Mouse (Mus musculus) midbrain, embryonic 12.5 days (tissue): Measurements from ENCODE around the gene Apc2. TPM values are rescaled to one million over a fixed set of nuclear protein-coding genes. Genes with fewer than 3 reads are reported as not detected.
"Not testable (repeated sequence)": the region's sequence is repeated elsewhere in the genome, so short reads cannot be mapped to it uniquely, and the experiment has no call there.

ENCODE experiments used
- ATAC-seq: fragments of 200-750 bp; cut with Nextera tagmentation; 2 replicates; pipeline ENCODE4 v1.8.0; 2017; ENCODE audit warnings: low read depth, moderate TSS enrichment, moderate library complexity; ENCODE audit not compliant: low FRiP score
- H3K27ac ChIP-seq: fragments of 300-500 bp; sonication (generic); replicated peaks from 2 replicates; pipeline ENCODE4 v1.5.1; 2016; ENCODE audit warnings: mild to moderate bottlenecking
- H3K27me3 ChIP-seq: fragments of 300-500 bp; sonication (generic); 2 replicates; pipeline ENCODE4 v1.6.1; 2016; ENCODE audit warnings: mild to moderate bottlenecking
- H3K36me3 ChIP-seq: fragments of 300-500 bp; sonication (generic); 2 replicates; pipeline ENCODE4 v1.6.1; 2016
- H3K4me1 ChIP-seq: fragments of 300-500 bp; sonication (generic); 2 replicates; pipeline ENCODE4 v1.6.1; 2016
- H3K4me2 ChIP-seq: fragments of 300-500 bp; sonication (generic); replicated peaks from 2 replicates; pipeline ENCODE4 v1.6.1; 2016; ENCODE audit warnings: mild to moderate bottlenecking, moderate library complexity
- H3K4me3 ChIP-seq: fragments of 300-500 bp; sonication (generic); 2 replicates; pipeline ENCODE4 v1.5.1; 2016; ENCODE audit warnings: mild to moderate bottlenecking
- H3K9ac ChIP-seq: fragments of 300-500 bp; sonication (generic); replicated peaks from 2 replicates; pipeline ENCODE4 v1.6.1; 2016; ENCODE audit warnings: mild to moderate bottlenecking, moderate library complexity
- H3K9me3 ChIP-seq: fragments of 300-500 bp; sonication (generic); 2 replicates; pipeline ENCODE4 v1.6.1; 2016; ENCODE audit warnings: mild to moderate bottlenecking
- WGBS: fragments of 180-500 bp; shearing (Covaris S2); methylation state at CpG from one replicate; pipeline ENCODE4 v1.1.7; 2016; 5-methylcytosine and 5-hydroxymethylcytosine counted together
- polyA plus RNA-seq: library from polyadenylated mRNA; unstranded; fragments of >200 nt; fragmentation: Nextera tagmentation; extraction: Ambion mirVana; gene quantifications from 2 replicates; pipeline ENCODE4 v1.2.1, GENCODE M21; 2016

The Apc2 gene
- polyA plus RNA-seq, 1 experiment from 2014 or later, result 181 TPM

DNA sequence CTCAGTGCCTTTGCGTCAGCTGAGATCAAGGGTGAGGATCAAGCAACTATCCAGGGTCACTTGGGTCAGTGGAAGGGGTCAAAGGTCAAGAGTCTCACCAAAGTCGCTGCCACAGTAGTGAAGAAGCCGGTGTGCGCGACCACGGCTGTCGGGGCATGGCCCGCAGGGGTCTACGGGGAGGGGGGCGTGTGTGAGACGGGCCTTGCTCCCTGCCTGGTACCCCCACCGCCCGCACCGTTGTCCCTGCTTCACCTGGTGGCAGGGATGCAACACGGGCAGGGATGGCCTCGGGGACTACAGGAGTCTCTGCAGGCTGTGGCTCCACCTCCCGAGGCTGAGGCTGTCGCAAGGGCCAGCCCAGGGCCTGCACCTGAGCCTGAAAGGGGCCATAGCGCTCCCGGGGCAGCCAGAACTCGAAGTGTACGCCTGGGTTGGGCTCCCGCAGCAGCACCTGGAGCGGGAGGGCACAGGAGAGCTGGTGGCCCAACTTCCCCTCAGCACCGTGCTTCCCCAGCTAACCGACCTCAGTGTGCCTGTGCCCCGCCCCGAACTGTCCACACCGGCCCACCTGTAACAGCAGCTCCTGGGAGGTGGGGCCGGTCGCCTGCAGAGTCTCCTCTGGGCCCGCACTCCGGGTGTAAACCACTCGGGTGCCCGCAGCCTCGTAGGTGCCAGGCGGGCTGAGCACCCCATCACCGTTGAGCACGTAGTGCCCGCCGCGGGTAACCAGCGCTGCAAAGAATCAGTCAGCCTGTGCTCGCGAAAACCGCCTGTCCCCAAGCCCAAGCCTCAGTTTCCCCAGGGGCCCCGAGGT, 45.9 kb downstream of the Apc2 start:
- no peak for ATAC-seq

DNA sequence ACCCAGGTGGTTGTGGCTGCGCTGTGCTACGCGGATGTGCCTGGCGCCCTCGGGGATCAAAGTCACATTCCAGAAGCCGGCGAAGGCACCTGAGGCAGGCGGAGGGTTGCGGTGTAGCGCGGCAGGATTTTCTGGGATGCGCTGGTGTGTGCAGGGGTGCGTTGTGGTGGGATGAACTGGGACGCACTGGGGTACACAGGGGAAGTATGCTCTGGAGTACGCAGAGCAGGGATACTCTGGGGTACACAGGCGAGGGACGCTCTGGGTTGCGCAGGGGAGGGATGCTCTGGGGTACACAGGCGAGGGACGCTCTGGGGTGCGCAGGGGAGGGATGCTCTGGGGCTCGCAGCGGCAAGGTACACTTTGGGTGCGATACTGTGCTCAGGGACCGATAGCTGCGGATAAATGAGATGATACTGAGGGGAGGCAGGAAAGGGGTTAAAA, 46.5 kb downstream of the Apc2 start:
- peaks cover 86% of the 10 kb centered on the region for H3K27me3 ChIP-seq
- no peaks in the 10 kb centered on the region for H3K36me3 ChIP-seq
- 0 out of 2 replicates have a peak, but pooled peaks have one; percentile 5 for ATAC-seq
- no peak overlapping the region for H3K27ac ChIP-seq
- H3K4me1 ChIP-seq, result peaks cover 30% of the 10 kb centered on the region
- H3K9me3 ChIP-seq, result no peaks in the 10 kb centered on the region
- H3K9ac ChIP-seq, result no peak overlapping the region
- peak overlapping the region; percentile 53 for H3K4me2 ChIP-seq
- WGBS, result 2% methylated on average over 26 of the region's 26 CpGs
- peak overlapping the region; percentile 33 for H3K4me3 ChIP-seq

More for the DNA sequence above, 45.9 kb downstream of the Apc2 start:
- Histone ChIP-seq H3K4me3 (peak overlapping the region; percentile 33), H3K4me2 (peak overlapping the region; percentile 53), H3K27me3 (peaks cover 80% of the 10 kb centered on the region), H3K36me3 (no peaks in the 10 kb centered on the region), H3K4me1 (peaks cover 30% of the 10 kb centered on the region), H3K27ac (no peak overlapping the region), H3K9ac (no peak overlapping the region), H3K9me3 (no peaks in the 10 kb centered on the region)
- WGBS, result 2% methylated on average over 46 of the region's 47 CpGs

DNA sequence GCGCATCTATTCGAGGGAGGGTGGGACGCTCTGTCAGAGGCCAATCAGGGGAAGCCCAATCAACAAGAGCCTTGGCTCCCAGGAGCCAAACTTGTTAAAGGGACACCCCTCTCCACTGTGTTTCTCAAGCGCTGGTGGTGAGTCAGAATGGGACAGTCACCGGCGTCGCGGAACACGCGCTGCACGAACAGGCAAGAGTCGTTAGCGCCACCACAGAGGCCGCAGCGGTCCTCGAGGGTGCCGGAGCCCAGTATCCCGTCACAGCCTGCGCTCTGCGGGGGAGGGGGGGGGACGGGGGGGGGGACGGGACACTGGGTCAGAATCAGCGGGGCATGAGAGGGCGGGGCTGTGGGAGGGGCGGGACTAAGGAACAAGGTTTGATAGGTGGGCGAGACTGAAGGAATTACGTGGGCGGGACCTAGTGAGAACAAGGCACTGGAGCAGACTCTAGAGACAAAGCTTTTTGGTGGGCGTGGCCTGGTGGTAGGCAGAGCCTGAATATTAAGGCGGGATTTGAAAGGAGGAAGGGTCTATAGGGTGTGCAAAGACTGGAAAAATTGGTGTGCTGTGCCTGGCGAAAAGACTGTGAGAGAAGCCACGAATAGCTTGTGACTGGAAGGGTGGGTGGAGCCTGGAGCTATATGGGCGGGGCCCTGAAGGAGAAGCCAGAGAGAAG, 47.1 kb downstream of the Apc2 start:
- peak; percentile 59 for ATAC-seq
- H3K4me1 ChIP-seq, result peaks cover 33% of the 10 kb centered on the region

DNA sequence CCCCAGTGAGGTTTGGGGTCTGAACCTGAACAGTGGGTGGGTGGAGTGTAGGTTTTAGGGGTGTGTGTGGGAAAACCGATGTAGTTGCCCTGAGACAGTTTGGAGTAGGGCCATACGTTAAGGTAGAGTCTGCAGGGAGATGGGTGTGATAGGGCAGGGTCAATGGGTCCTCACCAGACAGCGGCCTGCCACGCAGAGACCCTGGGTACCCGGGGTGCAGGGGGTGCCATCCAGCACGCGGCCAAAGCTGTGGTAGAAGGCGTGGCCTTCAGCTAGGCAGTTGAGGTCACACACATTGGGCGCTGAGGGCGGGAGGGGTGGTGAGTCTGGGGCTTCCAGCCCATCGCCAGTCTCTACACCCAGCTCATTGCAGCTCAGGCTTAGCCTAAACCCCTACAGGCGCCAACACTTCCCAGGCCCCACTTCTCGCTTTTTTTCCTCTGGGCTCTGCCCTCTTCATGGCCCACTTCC, 47.7 kb downstream of the Apc2 start:
- peak overlapping the region; percentile 33 for H3K4me3 ChIP-seq
- H3K27me3 ChIP-seq, result peaks cover 93% of the 10 kb centered on the region
- peak overlapping the region; percentile 53 for H3K4me2 ChIP-seq
- 27% methylated on average over 13 of the region's 13 CpGs for WGBS
- H3K27ac ChIP-seq, result no peak overlapping the region
- peak; percentile 28 for ATAC-seq
- no peaks in the 10 kb centered on the region for H3K9me3 ChIP-seq
- 0 out of 2 replicates have a peak overlapping the region, but pooled peaks have one; percentile 11 for H3K9ac ChIP-seq
- H3K36me3 ChIP-seq, result no peaks in the 10 kb centered on the region
- H3K4me1 ChIP-seq, result peaks cover 38% of the 10 kb centered on the region

More for the DNA sequence above, 47.1 kb downstream of the Apc2 start:
- peak overlapping the region; percentile 33 for H3K4me3 ChIP-seq
- no peaks in the 10 kb centered on the region for H3K9me3 ChIP-seq
- 0 out of 2 replicates have a peak overlapping the region, but pooled peaks have one; percentile 39 for H3K9ac ChIP-seq
- H3K36me3 ChIP-seq, result no peaks in the 10 kb centered on the region
- H3K4me2 ChIP-seq, result peak overlapping the region; percentile 53
- no peak overlapping the region for H3K27ac ChIP-seq
- H3K27me3 ChIP-seq, result peaks cover 92% of the 10 kb centered on the region
- WGBS, result under 1% methylated on average over 33 of the region's 33 CpGs

DNA sequence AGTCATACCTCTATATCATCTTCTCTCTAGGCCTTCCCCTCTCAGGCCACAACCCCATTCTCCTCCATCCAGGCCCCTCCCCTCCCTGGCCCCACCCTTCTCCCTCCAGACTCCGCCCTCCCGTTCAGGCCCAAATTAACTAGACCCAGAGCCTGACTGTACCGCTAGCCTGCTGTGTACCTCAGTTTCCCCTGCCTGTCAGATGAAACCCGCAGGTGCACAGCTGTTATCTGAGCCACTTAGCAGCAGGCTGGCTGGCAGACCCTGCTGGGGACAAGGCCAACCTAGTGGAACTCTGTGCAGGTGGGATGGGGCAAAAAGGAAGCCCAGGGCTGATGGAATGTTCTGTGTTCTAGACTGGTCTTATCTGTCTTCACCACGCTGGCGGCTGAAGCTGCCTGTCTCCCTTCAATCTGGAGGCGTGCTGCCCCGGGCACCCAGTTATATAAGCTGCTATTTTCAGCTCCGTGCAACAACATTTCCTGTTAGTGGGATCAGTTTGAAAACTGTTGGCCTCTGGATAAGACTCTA, 48.4 kb downstream of the Apc2 start:
- H3K36me3 ChIP-seq, result no peaks in the 10 kb centered on the region
- WGBS, result 44% methylated on average over 9 of the region's 9 CpGs
- H3K9ac ChIP-seq, result no peak overlapping the region
- no peak overlapping the region for H3K27ac ChIP-seq
- peaks cover 45% of the 10 kb centered on the region for H3K4me1 ChIP-seq
- no peak for ATAC-seq
- no peak overlapping the region for H3K4me2 ChIP-seq
- no peaks in the 10 kb centered on the region for H3K9me3 ChIP-seq
- no peak overlapping the region for H3K4me3 ChIP-seq
- peaks cover 98% of the 10 kb centered on the region for H3K27me3 ChIP-seq

DNA sequence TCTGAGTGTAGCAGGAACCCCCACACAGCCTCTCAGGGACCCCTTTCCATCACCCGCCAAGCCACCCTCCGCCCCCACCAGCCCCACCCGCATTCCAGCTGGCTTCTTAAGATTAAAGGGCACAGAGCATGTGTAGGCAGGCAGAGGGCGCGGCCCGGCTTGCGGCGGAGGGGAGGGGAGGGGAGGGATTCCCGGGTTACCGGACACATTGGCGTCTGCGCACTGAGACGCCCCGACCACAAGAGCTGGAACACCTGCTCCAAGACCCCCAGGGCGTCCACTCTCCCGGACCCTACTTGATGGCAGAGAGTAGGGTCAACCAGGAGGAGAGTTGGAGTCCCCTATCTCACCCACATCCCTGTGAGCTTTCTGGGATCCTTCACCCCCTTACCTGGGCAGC, 49.3 kb downstream of the Apc2 start:
- no peaks in the 10 kb centered on the region for H3K9me3 ChIP-seq
- H3K4me1 ChIP-seq, result peaks cover 45% of the 10 kb centered on the region
- no peak overlapping the region for H3K9ac ChIP-seq
- H3K4me2 ChIP-seq, result 0 out of 2 replicates have a peak overlapping the region, but pooled peaks have one; percentile 17
- H3K27ac ChIP-seq, result no peak overlapping the region
- no peaks in the 10 kb centered on the region for H3K36me3 ChIP-seq
- H3K27me3 ChIP-seq, result peaks cover 99% of the 10 kb centered on the region
- H3K4me3 ChIP-seq, result 0 out of 2 replicates have a peak overlapping the region, but pooled peaks have one; percentile 7
- ATAC-seq, result no peak
- 2% methylated on average over 16 of the region's 16 CpGs for WGBS

DNA sequence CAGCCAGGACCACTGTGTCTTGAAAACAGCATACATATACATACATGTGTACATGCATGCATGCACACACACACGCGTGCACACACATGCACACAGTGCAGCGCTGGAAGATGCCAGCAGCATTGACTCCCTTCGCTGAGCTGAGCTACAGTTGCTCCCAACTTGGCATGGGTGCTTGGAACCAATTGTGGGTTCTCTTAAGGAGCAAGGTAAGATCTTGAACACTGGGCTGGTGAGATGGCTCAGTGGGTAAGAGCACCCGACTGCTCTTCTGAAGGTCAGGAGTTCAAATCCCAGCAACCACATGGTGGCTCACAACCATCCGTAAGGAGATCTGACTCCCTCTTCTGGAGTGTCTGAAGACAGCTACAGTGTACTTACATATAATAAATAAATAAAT, 50.2 kb downstream of the Apc2 start:
- not testable (repeated sequence) for H3K9ac ChIP-seq, H3K36me3 ChIP-seq, H3K4me2 ChIP-seq, H3K4me3 ChIP-seq, H3K27ac ChIP-seq, ATAC-seq, H3K9me3 ChIP-seq
- Histone ChIP-seq H3K4me1 (peaks cover 42% of the 10 kb centered on the region), H3K27me3 (peaks cover 98% of the 10 kb centered on the region)
- WGBS, result 76% methylated on average over 6 of the region's 6 CpGs

DNA sequence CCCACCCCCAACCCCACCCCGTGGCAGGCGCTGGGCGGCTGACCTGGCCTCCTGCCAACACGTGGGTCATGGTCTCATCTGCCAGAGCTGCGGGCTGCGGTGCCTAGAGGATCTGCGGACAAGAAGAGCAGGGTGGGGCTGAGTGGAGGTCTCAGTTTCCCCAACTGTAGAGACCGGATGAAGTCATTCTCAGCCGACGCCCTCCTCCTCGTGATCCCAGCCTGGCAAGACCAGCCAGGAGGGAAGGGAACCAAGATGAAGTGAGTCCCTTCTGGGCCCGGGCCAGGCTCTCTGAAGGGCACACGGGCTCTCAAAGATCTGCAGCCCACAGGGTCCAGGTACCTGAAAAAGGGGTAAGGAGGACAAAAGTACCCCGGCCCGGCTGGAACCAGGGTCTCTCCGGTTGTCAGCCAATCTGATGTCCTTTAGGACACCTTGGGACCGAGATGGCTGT, 51.8 kb downstream of the Apc2 start:
- Histone ChIP-seq H3K27me3 (peaks cover 98% of the 10 kb centered on the region), H3K4me2 (no peak overlapping the region), H3K4me1 (peaks cover 32% of the 10 kb centered on the region), H3K4me3 (no peak overlapping the region), H3K9me3 (no peaks in the 10 kb centered on the region), H3K36me3 (no peaks in the 10 kb centered on the region), H3K9ac (no peak overlapping the region), H3K27ac (no peak overlapping the region)
- no peak for ATAC-seq
- WGBS, result 16% methylated on average over 17 of the region's 17 CpGs

DNA sequence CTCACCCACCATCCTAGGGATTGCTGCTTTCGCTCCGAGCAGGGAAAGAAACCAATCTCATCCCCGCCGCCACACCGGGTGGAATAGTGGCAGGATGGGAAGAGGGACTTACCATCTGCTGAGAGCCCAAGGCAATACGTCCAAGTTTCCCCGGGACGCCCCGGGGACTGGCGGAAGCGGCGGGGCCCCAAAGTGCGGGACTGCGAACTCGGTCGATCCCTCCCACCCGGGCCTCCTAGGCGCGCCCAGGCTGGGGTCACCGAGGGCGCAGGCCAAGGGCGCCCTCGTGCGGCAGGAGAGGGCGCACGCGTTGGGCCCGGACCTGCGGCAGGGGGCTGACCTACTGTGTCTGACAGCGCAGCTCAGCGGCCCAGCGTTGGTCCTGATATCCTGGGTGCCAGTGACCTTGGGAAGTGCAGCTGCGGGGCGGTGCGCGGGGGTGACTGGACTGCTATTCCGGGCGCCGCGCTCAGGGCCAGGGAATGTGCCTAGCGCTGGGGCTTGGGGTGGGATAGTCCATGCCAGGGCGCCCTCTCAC, 52.5 kb downstream of the Apc2 start, which contains the start of gene Adamtsl5:
Adamtsl5 (minus strand) TSS at position 169 of the 538 bp plus-strand sequence.
- Histone ChIP-seq H3K27ac (no peak within 1 kb of the TSS), H3K9ac (no peak within 1 kb of the TSS), H3K9me3 (no peaks in the 10 kb centered on the region), H3K4me1 (peaks cover 24% of the 10 kb centered on the region), H3K27me3 (peaks cover 98% of the 10 kb centered on the region), H3K4me2 (peak within 1 kb of the TSS; percentile 42), H3K4me3 (peak within 1 kb of the TSS; percentile 20; the same call in 1 of the 2 replicates), H3K36me3 (no peaks in the 10 kb centered on the region)
- 2% methylated on average over 36 of the region's 42 CpGs for WGBS
- no peak for ATAC-seq

DNA sequence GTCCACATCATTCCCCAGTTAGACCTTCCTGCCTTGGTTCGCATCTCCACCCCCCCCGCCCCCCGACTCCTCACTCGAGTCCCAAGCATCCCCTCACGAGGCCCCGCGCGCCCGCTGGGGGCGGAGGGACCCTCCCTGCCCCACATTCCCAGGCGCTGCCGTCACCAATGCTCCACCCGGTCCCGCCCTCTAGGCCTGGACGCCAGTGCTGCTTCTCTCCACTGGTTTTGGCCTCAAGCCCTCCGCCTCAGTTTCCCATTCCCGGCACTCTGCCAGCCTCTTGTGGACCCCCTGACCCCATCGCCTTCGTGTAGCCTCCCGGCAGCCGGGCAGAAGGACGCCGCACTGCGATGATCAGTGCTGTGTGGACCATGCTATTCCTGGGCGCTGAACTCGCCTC, 53.2 kb downstream of the Apc2 start:
- H3K27ac ChIP-seq, result no peak overlapping the region
- H3K27me3 ChIP-seq, result peaks cover 98% of the 10 kb centered on the region
- H3K36me3 ChIP-seq, result no peaks in the 10 kb centered on the region
- peak overlapping the region; percentile 42; the same call in 1 of the 2 replicates for H3K4me2 ChIP-seq
- 12% methylated on average over 26 of the region's 26 CpGs for WGBS
- peak overlapping the region; percentile 20; the same call in 1 of the 2 replicates for H3K4me3 ChIP-seq
- H3K9ac ChIP-seq, result no peak overlapping the region
- ATAC-seq, result no peak
- peaks cover 21% of the 10 kb centered on the region for H3K4me1 ChIP-seq
- H3K9me3 ChIP-seq, result no peaks in the 10 kb centered on the region

DNA sequence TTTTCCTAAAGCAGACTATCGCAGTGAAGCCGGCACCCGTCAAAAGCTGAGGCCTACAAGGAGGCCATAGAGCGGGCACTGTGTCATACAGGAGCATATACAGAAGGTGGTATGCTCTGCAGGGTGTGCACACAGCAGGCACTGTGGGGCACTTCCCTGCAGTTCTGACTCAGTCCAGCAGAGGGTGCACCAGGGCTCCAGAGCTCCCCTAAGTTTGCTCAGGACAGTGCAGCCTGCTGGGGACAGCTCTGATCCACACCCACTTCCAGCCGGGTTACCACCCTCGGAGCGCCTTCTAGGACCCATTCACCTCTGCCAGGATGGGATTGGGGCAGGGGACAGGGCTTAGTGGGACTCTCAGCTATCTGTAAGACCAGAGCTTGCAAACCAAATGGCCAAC, 54.5 kb downstream of the Apc2 start:
- Histone ChIP-seq H3K4me3 (no peak overlapping the region), H3K27ac (no peak overlapping the region)
- ATAC-seq, result peak; percentile 71

More for the DNA sequence above, 54.5 kb downstream of the Apc2 start:
- Histone ChIP-seq H3K36me3 (no peaks in the 10 kb centered on the region), H3K4me2 (no peak overlapping the region), H3K27me3 (peaks cover 98% of the 10 kb centered on the region), H3K9me3 (no peaks in the 10 kb centered on the region), H3K9ac (no peak overlapping the region), H3K4me1 (peaks cover 16% of the 10 kb centered on the region)
- WGBS, result 4% methylated on average over 7 of the region's 7 CpGs
